Mouse (Mus musculus): ENCODE results near the gene Cbx5.

GRCm38 (mm10) chr15:103152890-103153610, 86.6 kb downstream of the Cbx5 start:
- TF ChIP-seq CTCF (IDR thresholded peaks at IDR 0.05; ENCODE audit: control insufficient read depth, insufficient read depth, insufficient replicate concordance, low read depth, low read length) (no peak), POLR2A (IDR thresholded peaks at IDR 0.05; ENCODE audit: control insufficient read depth, low read depth, low read length) (no peak)

Data from testis, adult 2 months (tissue).